8 mouse cellular contexts compared by ENCODE assay signal in the genomic region with DNA sequence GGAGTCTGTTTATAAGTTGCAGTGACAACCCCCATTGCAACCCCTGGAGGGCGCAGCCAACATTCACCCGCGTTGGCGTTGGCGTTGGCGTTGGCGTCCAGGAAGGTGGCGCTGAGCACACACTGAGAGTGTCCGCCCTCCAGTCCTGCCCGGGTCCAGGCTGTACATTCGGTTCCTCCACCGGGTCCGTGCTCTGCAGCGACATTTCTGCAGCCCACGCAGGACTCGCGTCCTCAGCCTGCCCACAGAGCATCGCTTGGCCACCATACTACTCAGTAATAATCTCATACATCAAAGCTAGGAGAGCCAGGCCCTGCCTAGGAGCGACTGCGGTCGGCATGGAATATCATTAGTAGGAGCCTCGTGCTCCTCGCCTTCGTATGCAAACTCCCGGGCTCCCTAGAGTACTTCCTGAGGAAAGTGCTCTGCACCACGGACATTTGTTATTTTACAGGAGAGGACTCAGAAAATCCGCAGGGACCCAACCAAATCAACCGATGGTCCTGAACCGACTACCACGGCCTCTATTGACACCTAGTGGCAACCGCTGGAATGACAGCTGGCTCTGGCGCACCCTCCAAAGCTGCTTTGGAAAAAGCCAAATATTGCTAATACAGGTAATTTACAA. TPM values are rescaled to one million over a fixed set of nuclear protein-coding genes. Genes with fewer than 3 reads are reported as not detected.
DNase-seq lines count a peak whose midpoint lies in the region; ATAC-seq and TF ChIP-seq lines count a peak whose summit lies in the region.

No protein-coding gene starts in this region.

- H3K4me3 ChIP-seq in embryonic facial prominence, embryonic 12.5 days, result peak overlapping the region; percentile 53
- H3K4me3 ChIP-seq in heart, adult 2 months, result peak overlapping the region; percentile 49
- peak overlapping the region; percentile 50 for H3K4me3 ChIP-seq in limb, embryonic 15.5 days
- H3K4me3 ChIP-seq in midbrain, embryonic 16.5 days (ENCODE audit: low read depth, low read length), result peak overlapping the region; percentile 48

- DNase-seq in CD4-positive, CD25-positive, alpha-beta regulatory T cell, adult 2 months (ENCODE audit: low read depth, low spot score), result peak; percentile 82
- peak; percentile 81 to 88 for DNase-seq in adrenal gland, postnatal 36 days
- peak; percentile 70 to 85 for DNase-seq in heart, adult 2 months
- peak; percentile 65 for DNase-seq in kidney, adult 9 months
- DNase-seq in spleen, postnatal 4 days (ENCODE audit: low spot score in 2 of 2), result peak; percentile 67 to 87

- under 1% methylated on average over 32 of the region's 32 CpGs for WGBS in embryonic facial prominence, embryonic 12.5 days
- WGBS in heart, adult 2 months, result 2% methylated on average over 32 of the region's 32 CpGs
- under 1% methylated on average over 32 of the region's 32 CpGs for WGBS in limb, embryonic 15.5 days
- WGBS in midbrain, embryonic 16.5 days, result 0% methylated on average over 32 of the region's 32 CpGs

- TF ChIP-seq CTCF in heart, adult 2 months (IDR thresholded peaks at IDR 0.05), result peak; percentile 90

- H3K4me2 ChIP-seq in embryonic facial prominence, embryonic 12.5 days (replicated peaks), result peak overlapping the region; percentile 86
- H3K4me2 ChIP-seq in limb, embryonic 15.5 days, result peak overlapping the region; percentile 85
- peak overlapping the region; percentile 75 for H3K4me2 ChIP-seq in midbrain, embryonic 16.5 days (ENCODE audit: low read length)

- H3K36me3 ChIP-seq in embryonic facial prominence, embryonic 12.5 days, result no peaks in the 10 kb centered on the region
- H3K36me3 ChIP-seq in heart, adult 2 months (ENCODE audit: control insufficient read depth, insufficient read depth, low read length), result no peaks in the 10 kb centered on the region
- no peaks in the 10 kb centered on the region for H3K36me3 ChIP-seq in limb, embryonic 15.5 days
- no peaks in the 10 kb centered on the region for H3K36me3 ChIP-seq in midbrain, embryonic 16.5 days (ENCODE audit: control insufficient read depth, insufficient read depth, low read length)

- H3K9ac ChIP-seq in embryonic facial prominence, embryonic 12.5 days, result peak overlapping the region; percentile 44; the same call in 1 of the 2 replicates
- H3K9ac ChIP-seq in heart, adult 2 months (ENCODE audit: low read depth, low read length), result peak overlapping the region; percentile 0; the same call in 1 of the 2 replicates
- H3K9ac ChIP-seq in limb, embryonic 15.5 days, result peak overlapping the region; percentile 41; the same call in 1 of the 2 replicates
- peak overlapping the region; percentile 58; the same call in 1 of the 2 replicates for H3K9ac ChIP-seq in midbrain, embryonic 16.5 days (ENCODE audit: low read depth, low read length)

- intact Hi-C loops in heart, adult 2 months (cut with DNase I), result loop anchor here (1.0 to 5.0 kb wide), 3 partner anchors 45 to 711 kb away; no protein-coding TSS in a partner anchor

- TF ChIP-seq POLR2A in heart, adult 2 months (IDR thresholded peaks at IDR 0.05; ENCODE audit: insufficient read depth, low read depth, low read length), result no peak

- peak; percentile 77 for ATAC-seq in embryonic facial prominence, embryonic 12.5 days (ENCODE audit: insufficient number of reproducible peaks, insufficient read depth, low FRiP score, low TSS enrichment)
- ATAC-seq in limb, embryonic 15.5 days (ENCODE audit: insufficient number of reproducible peaks, low FRiP score, low TSS enrichment, low read depth), result no peak
- ATAC-seq in midbrain, embryonic 16.5 days, result peak; percentile 86

- TF ChIP-seq EP300 in heart, adult 2 months (IDR thresholded peaks at IDR 0.05; ENCODE audit: insufficient read depth, low read depth, low read length), result no peak

- H3K27ac ChIP-seq in embryonic facial prominence, embryonic 12.5 days, result peak overlapping the region; percentile 30; the same call in 1 of the 2 replicates
- no peak overlapping the region for H3K27ac ChIP-seq in heart, adult 2 months
- H3K27ac ChIP-seq in limb, embryonic 15.5 days, result peak overlapping the region; percentile 62; the same call in 1 of the 2 replicates
- H3K27ac ChIP-seq in midbrain, embryonic 16.5 days (ENCODE audit: low read length), result peak overlapping the region; percentile 60

- no peaks in the 10 kb centered on the region for H3K79me2 ChIP-seq in heart, adult 2 months (replicated peaks; ENCODE audit: control insufficient read depth, insufficient read depth, low read length)

- H3K9me3 ChIP-seq in embryonic facial prominence, embryonic 12.5 days, result no peaks in the 10 kb centered on the region
- no peaks in the 10 kb centered on the region for H3K9me3 ChIP-seq in limb, embryonic 15.5 days
- H3K9me3 ChIP-seq in midbrain, embryonic 16.5 days (replicated peaks; ENCODE audit: control insufficient read depth, low read length, poor library complexity, severe bottlenecking), result no peaks in the 10 kb centered on the region

- H3K4me1 ChIP-seq in embryonic facial prominence, embryonic 12.5 days, result no peaks in the 10 kb centered on the region
- H3K4me1 ChIP-seq in heart, adult 2 months (ENCODE audit: control insufficient read depth, insufficient read depth, low read length), result no peaks in the 10 kb centered on the region
- H3K4me1 ChIP-seq in limb, embryonic 15.5 days, result peaks cover 6% of the 10 kb centered on the region; the same call in 1 of the 2 replicates
- H3K4me1 ChIP-seq in midbrain, embryonic 16.5 days (ENCODE audit: control insufficient read depth, insufficient read depth, low read length), result peaks cover 5% of the 10 kb centered on the region; the same call in 1 of the 2 replicates

- H3K27me3 ChIP-seq in embryonic facial prominence, embryonic 12.5 days, result 0 out of 2 replicates have a peak, but pooled peaks cover 2% of the 10 kb centered on the region
- no peaks in the 10 kb centered on the region for H3K27me3 ChIP-seq in heart, adult 2 months (ENCODE audit: control insufficient read depth, insufficient read depth, low read length)
- H3K27me3 ChIP-seq in limb, embryonic 15.5 days, result peaks cover 17% of the 10 kb centered on the region; the same call in 1 of the 2 replicates
- H3K27me3 ChIP-seq in midbrain, embryonic 16.5 days (ENCODE audit: control insufficient read depth, insufficient read depth, low read depth, low read length), result 0 out of 2 replicates have a peak, but pooled peaks cover 2% of the 10 kb centered on the region

RNA-seq across cellular contexts. Expression of a gene that starts 40.4 kb away (rescaled TPM):
- total RNA-seq in adrenal gland, postnatal 36 days (2021), result 1 to 10 TPM; 1.1 to 1.2 TPM
- polyA plus RNA-seq in embryonic facial prominence, embryonic 12.5 days (2016; fragmentation: Nextera tagmentation; extraction: Ambion mirVana), result 1.2 and 1.3 TPM in 2 replicates
- 1 to 10 TPM in 1 of 2 experiments, under 1 TPM in 1; 0.86 to 1.6 TPM for total RNA-seq in heart, adult 2 months (2021)
- 1.7 and 2.0 TPM in 2 replicates for polyA plus RNA-seq in heart, adult 2 months (2012; rRNA removed)
- 14.2 and 17.9 TPM in 2 replicates for polyA plus RNA-seq in limb, embryonic 15.5 days (2015; fragmentation: Nextera tagmentation; extraction: Ambion mirVana)
- polyA plus RNA-seq in midbrain, embryonic 16.5 days (2015; fragmentation: Nextera tagmentation; extraction: Ambion mirVana), result 0.16 and 0.32 TPM in 2 replicates

Comparison
In these comparisons a context has a peak if more than half of its experiments do, and no peak if none do; other contexts are left out.
1. H3K9ac ChIP-seq: peak in every context shown above with its lines; median percentile 58 in midbrain, embryonic 16.5 days; 44 in embryonic facial prominence, embryonic 12.5 days; 41 in limb, embryonic 15.5 days; 0 in heart, adult 2 months.